15 mouse cellular contexts compared by ENCODE assay signal in genomic region chr17:88058280-88058679, GRCm38 (mm10). TPM values are rescaled to one million over a fixed set of nuclear protein-coding genes. Genes with fewer than 3 reads are reported as not detected.
DNase-seq lines count a peak whose midpoint lies in the region; ATAC-seq and TF ChIP-seq lines count a peak whose summit lies in the region.
"Had no signal": no experiment of that assay in that cellular context is flagged by ENCODE, and none has a peak within 500 bp of the region (broad histone marks: within the 10 kb centered on the region; RNA-seq: fewer than 3 reads in every experiment).

No protein-coding gene starts in this region.

- peak overlapping the region; percentile 13 for H3K27ac ChIP-seq in heart, embryonic 13.5 days (replicated peaks)
- no peak overlapping the region for H3K27ac ChIP-seq in liver, embryonic 11.5 days (ENCODE audit: low read depth, low read length)
- no peak overlapping the region for H3K27ac ChIP-seq in liver, embryonic 14.5 days
- H3K27ac ChIP-seq in cerebellum, adult 2 months (ENCODE audit: insufficient read depth, low read length), result no peak overlapping the region
- H3K27ac ChIP-seq: kidney, embryonic 15.5 days; neural tube, embryonic 13.5 days had no signal

- H3K36me3 ChIP-seq in heart, embryonic 13.5 days, result 0 out of 2 replicates have a peak, but pooled peaks cover 2% of the 10 kb centered on the region
- no peaks in the 10 kb centered on the region; the same call in 1 of the 2 replicates for H3K36me3 ChIP-seq in liver, embryonic 11.5 days (ENCODE audit: control insufficient read depth, insufficient read depth, low read length)
- no peaks in the 10 kb centered on the region for H3K36me3 ChIP-seq in liver, embryonic 14.5 days (replicated peaks; ENCODE audit: control insufficient read depth, insufficient read depth, low read depth)
- H3K36me3 ChIP-seq: neural tube, embryonic 13.5 days had no signal

- no peak overlapping the region for H3K4me3 ChIP-seq in heart, embryonic 13.5 days
- no peak overlapping the region for H3K4me3 ChIP-seq in liver, embryonic 11.5 days (ENCODE audit: low read depth, low read length)
- H3K4me3 ChIP-seq in liver, embryonic 14.5 days (ENCODE audit: insufficient read depth in 1 of 2, low read depth in 2 of 2, low read length in 2 of 2), result no peak overlapping the region
- H3K4me3 ChIP-seq in cerebellum, adult 2 months (replicated peaks; ENCODE audit: insufficient read depth, low read depth, low read length), result no peak overlapping the region
- H3K4me3 ChIP-seq: kidney, embryonic 15.5 days; neural tube, embryonic 13.5 days had no signal

- no peak for TF ChIP-seq POLR2A in cerebellum, adult 2 months (IDR thresholded peaks at IDR 0.05; ENCODE audit: borderline replicate concordance, insufficient read depth, low read length)

- TF ChIP-seq EP300 in liver, embryonic 14.5 days (IDR thresholded peaks at IDR 0.05; ENCODE audit: low read depth), result no peak

- no peaks in the 10 kb centered on the region for H3K27me3 ChIP-seq in heart, embryonic 13.5 days (replicated peaks)
- H3K27me3 ChIP-seq in liver, embryonic 11.5 days (replicated peaks; ENCODE audit: control insufficient read depth, insufficient read depth, low read length), result no peaks in the 10 kb centered on the region
- no peaks in the 10 kb centered on the region for H3K27me3 ChIP-seq in liver, embryonic 14.5 days (ENCODE audit: control insufficient read depth, insufficient read depth, low read length)
- H3K27me3 ChIP-seq in cerebellum, adult 2 months (ENCODE audit: control insufficient read depth, insufficient read depth, low read length), result no peaks in the 10 kb centered on the region
- H3K27me3 ChIP-seq: kidney, embryonic 15.5 days; neural tube, embryonic 13.5 days; Patski had no signal

- no peaks in the 10 kb centered on the region for H3K9me3 ChIP-seq in heart, embryonic 13.5 days
- no peaks in the 10 kb centered on the region for H3K9me3 ChIP-seq in liver, embryonic 11.5 days (ENCODE audit: control insufficient read depth, low read length)
- no peaks in the 10 kb centered on the region for H3K9me3 ChIP-seq in liver, embryonic 14.5 days (ENCODE audit: control insufficient read depth, low read length)
- H3K9me3 ChIP-seq: kidney, embryonic 15.5 days; neural tube, embryonic 13.5 days had no signal

- H3K4me1 ChIP-seq in heart, embryonic 13.5 days, result peaks cover 55% of the 10 kb centered on the region
- peaks cover 25% of the 10 kb centered on the region for H3K4me1 ChIP-seq in liver, embryonic 11.5 days (replicated peaks; ENCODE audit: control insufficient read depth, insufficient read depth, low read length)
- peaks cover 8 to 14% of the 10 kb centered on the region in 2 experiments for H3K4me1 ChIP-seq in liver, embryonic 14.5 days (replicated peaks; ENCODE audit: control insufficient read depth in 2 of 2, insufficient read depth in 2 of 2, low read length in 1 of 2)
- H3K4me1 ChIP-seq in cerebellum, adult 2 months (ENCODE audit: control insufficient read depth, insufficient read depth, low read length), result no peaks in the 10 kb centered on the region; the same call in 1 of the 2 replicates

- peak overlapping the region; percentile 14; the same call in 1 of the 2 replicates for H3K4me2 ChIP-seq in heart, embryonic 13.5 days
- H3K4me2 ChIP-seq in liver, embryonic 11.5 days, result peak overlapping the region; percentile 0
- H3K4me2 ChIP-seq in liver, embryonic 14.5 days (ENCODE audit: low read depth), result peak overlapping the region; percentile 24; the same call in 1 of the 2 replicates
- H3K4me2 ChIP-seq: kidney, embryonic 15.5 days; midbrain, embryonic 11.5 days; neural tube, embryonic 13.5 days had no signal

- ATAC-seq in heart, embryonic 13.5 days (ENCODE audit: extremely low read depth, insufficient number of reproducible peaks, low FRiP score, low TSS enrichment), result no peak
- ATAC-seq in liver, embryonic 11.5 days (replicated peaks; ENCODE audit: low FRiP score), result no peak
- ATAC-seq in activated CD4-positive, CD25-positive, alpha-beta regulatory T cell, adult 4 months, result peak; percentile 6
- no peak for ATAC-seq in liver, embryonic 14.5 days (ENCODE audit: insufficient read depth)
- ATAC-seq: Patski had no signal

- H3K9ac ChIP-seq in heart, embryonic 13.5 days, result no peak overlapping the region
- H3K9ac ChIP-seq in liver, embryonic 11.5 days (ENCODE audit: low read depth, low read length), result no peak overlapping the region
- H3K9ac ChIP-seq in liver, embryonic 14.5 days (replicated peaks), result no peak overlapping the region
- H3K9ac ChIP-seq: kidney, embryonic 15.5 days; neural tube, embryonic 13.5 days had no signal

- TF ChIP-seq CTCF in liver, embryonic 14.5 days (IDR thresholded peaks at IDR 0.05; ENCODE audit: low read depth), result no peak
- no peak for TF ChIP-seq CTCF in cerebellum, adult 2 months (IDR thresholded peaks at IDR 0.05; ENCODE audit: borderline replicate concordance, insufficient read depth, low read depth, low read length)

- 70% methylated on average over 2 of the region's 2 CpGs for WGBS in heart, embryonic 13.5 days
- WGBS in liver, embryonic 11.5 days, result 65% methylated on average over 2 of the region's 2 CpGs
- WGBS in liver, embryonic 14.5 days (ENCODE audit: insufficient replicate concordance), result 43% methylated on average over 2 of the region's 2 CpGs
- WGBS in cerebellum, adult 2 months, result 45% methylated on average over 2 of the region's 2 CpGs

- DNase-seq in heart, adult 9 months (ENCODE audit: low spot score in 2 of 2), result no peak
- DNase-seq in liver, embryonic 11.5 days (ENCODE audit: low spot score), result no peak
- no peak for DNase-seq in liver
- no peak for DNase-seq in liver, embryonic 14.5 days (ENCODE audit: low read depth in 3 of 3, low spot score in 3 of 3)
- DNase-seq in thymus, postnatal 4 days, result no peak
- DNase-seq in cerebellum, adult 2 months, result no peak
- DNase-seq: adrenal gland, adult 2 months; cerebellum, postnatal 36 days; thymus, adult 18-20 months had no signal

RNA-seq across cellular contexts. Expression of gene Fbxo11, which starts 6.8 kb away (rescaled TPM):
- polyA plus RNA-seq in heart, embryonic 13.5 days (2015; fragmentation: Nextera tagmentation; extraction: Ambion mirVana), result 9.8 and 9.9 TPM in 2 replicates
- 12.4 and 14.0 TPM in 2 replicates for polyA plus RNA-seq in liver, embryonic 11.5 days (2014; fragmentation: Nextera tagmentation; extraction: Ambion mirVana)
- polyA plus RNA-seq in activated CD4-positive, CD25-positive, alpha-beta regulatory T cell, adult 4 months (2017; shearing (Covaris generic)), result 10 to 100 TPM; 15.5 to 24.3 TPM
- polyA plus RNA-seq in liver, embryonic 14.5 days (2012; rRNA removed), result 4.4 and 7.1 TPM in 2 replicates
- 4.5 and 4.8 TPM in 2 replicates for polyA plus RNA-seq in liver, embryonic 14.5 days (2014; fragmentation: Nextera tagmentation; extraction: Ambion mirVana)
- polyA plus RNA-seq in cerebellum, adult 2 months (2012; rRNA removed), result 71.7 and 73.1 TPM in 2 replicates
